Mouse (Mus musculus): ENCODE data around the gene Dnah7a. TPM values are rescaled to one million over a fixed set of nuclear protein-coding genes. Genes with fewer than 3 reads are reported as not detected.
A peak's percentile ranks its signal among the peaks of the same experiment; 100 is the strongest.

Gene Dnah7a
- total and polyA plus RNA-seq, 2 experiments from 2014 or later = 4.5 to 12.0 TPM

DNA sequence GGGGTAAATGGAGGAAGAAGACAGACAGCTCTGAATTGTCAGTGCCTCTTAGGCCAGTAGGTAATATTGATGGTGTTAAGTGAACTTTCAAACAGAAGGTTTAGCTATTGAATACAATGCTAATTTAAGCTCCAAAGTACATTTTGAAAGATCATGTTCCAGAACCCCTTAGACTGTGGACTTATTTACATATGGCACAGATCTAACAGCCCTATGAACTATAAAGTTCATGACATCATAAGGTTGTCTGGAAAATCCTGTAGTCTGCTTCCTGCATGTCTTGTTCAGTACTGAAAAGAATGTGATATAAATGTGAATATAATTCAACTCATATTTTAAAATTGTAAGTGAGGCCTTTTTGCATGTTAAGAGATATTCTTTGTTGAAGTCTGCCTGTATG, 347.6 kb downstream of the Dnah7a start:
- no peaks in the 10 kb centered on the region for H3K4me1 ChIP-seq (ENCODE audit: insufficient read depth, low read length)
- no peak overlapping the region for H3K27ac ChIP-seq (ENCODE audit: low read depth, low read length)
- no peak overlapping the region for H3K9ac ChIP-seq (replicated peaks; ENCODE audit: low read length, poor library complexity, severe bottlenecking)
- DNase-seq (ENCODE audit: low spot score) = no peak
- no peaks in the 10 kb centered on the region for H3K27me3 ChIP-seq (ENCODE audit: insufficient read depth, low read length)
- no peaks in the 10 kb centered on the region for H3K9me3 ChIP-seq (ENCODE audit: low read length)
- no peak for TF ChIP-seq CTCF (IDR thresholded peaks at IDR 0.05)
- ATAC-seq (ENCODE audit: low FRiP score) = no peak
- no peak overlapping the region for H3K4me2 ChIP-seq (ENCODE audit: low read depth, low read length, poor library complexity, severe bottlenecking)
- no peaks in the 10 kb centered on the region for H3K36me3 ChIP-seq (ENCODE audit: insufficient read depth, low read length)
- no peak overlapping the region for H3K4me3 ChIP-seq (ENCODE audit: low read depth, low read length)

DNA sequence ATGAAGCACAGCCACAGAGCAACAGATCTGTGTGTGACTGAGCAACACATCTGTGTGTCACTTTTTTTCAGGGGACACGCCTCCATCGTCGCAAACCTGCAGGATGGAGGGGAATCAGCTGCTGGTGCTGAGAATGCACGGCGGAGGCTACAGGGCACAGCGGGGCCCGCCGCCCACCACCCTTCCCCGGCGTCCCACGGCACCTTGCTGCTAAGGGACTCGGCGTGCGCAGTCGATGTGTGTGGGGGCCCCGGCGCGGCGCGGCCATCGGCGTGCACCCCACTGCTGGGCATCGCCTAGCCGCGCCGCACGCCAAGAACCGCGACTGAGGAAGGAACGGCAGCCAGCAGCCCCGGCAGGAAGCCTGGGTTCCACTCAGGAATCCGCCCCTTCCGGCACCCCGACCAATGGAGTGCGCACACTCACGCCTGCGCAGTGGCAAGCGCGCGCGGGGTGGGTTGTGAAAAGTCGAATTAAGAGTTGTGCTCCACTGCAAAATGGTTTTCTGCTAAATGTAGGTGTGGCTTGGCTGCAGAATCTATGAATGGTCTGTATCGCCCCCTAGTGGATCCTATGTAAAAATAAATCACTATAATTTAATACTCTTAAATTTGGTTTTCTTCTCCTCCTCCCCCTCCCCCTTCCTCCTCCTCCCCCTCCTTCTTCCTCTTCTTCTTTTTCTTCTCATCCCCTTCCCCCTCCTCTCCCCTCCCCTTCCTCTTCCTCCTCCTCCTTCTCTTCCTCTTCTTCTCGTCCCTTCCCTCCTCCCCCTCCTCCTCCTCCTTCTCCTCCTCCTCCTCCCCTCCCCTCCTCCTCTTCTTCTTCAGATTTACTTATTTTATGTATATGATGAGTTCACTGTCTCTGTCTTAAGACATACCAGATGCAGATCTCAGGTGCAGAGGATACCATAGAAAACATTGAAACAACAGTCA, 354.0 kb downstream of the Dnah7a start, which contains the start of the genes Asdurf, Gm28551 and Asnsd1:
Asdurf (minus strand) TSS at position 293 of the 935 bp plus-strand sequence.
Gm28551 (minus strand) TSS at position 341 of the 935 bp plus-strand sequence.
Asnsd1 (minus strand) TSS at position 426 of the 935 bp plus-strand sequence.
- Histone ChIP-seq H3K4me2 (ENCODE audit: low read depth, low read length, poor library complexity, severe bottlenecking) (peak within 1 kb of the TSS; percentile 56), H3K27me3 (ENCODE audit: insufficient read depth, low read length) (no peaks in the 10 kb centered on the region), H3K4me1 (ENCODE audit: insufficient read depth, low read length) (no peaks in the 10 kb centered on the region), H3K4me3 (ENCODE audit: low read depth, low read length) (peak within 1 kb of the TSS; percentile 90), H3K9me3 (ENCODE audit: low read length) (no peaks in the 10 kb centered on the region), H3K9ac (replicated peaks; ENCODE audit: low read length, poor library complexity, severe bottlenecking) (peak within 1 kb of the TSS; percentile 93), H3K36me3 (ENCODE audit: insufficient read depth, low read length) (peaks cover 10% of the 10 kb centered on the region), H3K27ac (ENCODE audit: low read depth, low read length) (peak within 1 kb of the TSS; percentile 91)
- WGBS = under 1% methylated on average over 33 of the region's 44 CpGs
- ATAC-seq (ENCODE audit: low FRiP score) = peak; percentile 100
- DNase-seq (ENCODE audit: low spot score) = peak; percentile 98
- TF ChIP-seq CTCF (IDR thresholded peaks at IDR 0.05) = peak; percentile 77

Small RNAs within 50 kb of the gene (microRNA-seq; reads per million reads assigned to microRNA genes)
- gene Gm25240 (ENCODE audit: borderline number of aligned reads) = not detected

Other genes starting within 250 kb of the Dnah7a start
- gene Stk17b, start 78.4 kb upstream of the Dnah7a start, total RNA-seq (2014; rRNA removed) = 3.7 and 5.3 TPM in 2 replicates
- gene Stk17b, start 78.4 kb upstream of the Dnah7a start, polyA plus RNA-seq (2015; fragmentation: Nextera tagmentation; extraction: Ambion mirVana) = 3.2 and 3.7 TPM in 2 replicates

Measured in midbrain, postnatal 0 days (tissue).